19 mouse cellular contexts compared by ENCODE assay signal in the genomic region with DNA sequence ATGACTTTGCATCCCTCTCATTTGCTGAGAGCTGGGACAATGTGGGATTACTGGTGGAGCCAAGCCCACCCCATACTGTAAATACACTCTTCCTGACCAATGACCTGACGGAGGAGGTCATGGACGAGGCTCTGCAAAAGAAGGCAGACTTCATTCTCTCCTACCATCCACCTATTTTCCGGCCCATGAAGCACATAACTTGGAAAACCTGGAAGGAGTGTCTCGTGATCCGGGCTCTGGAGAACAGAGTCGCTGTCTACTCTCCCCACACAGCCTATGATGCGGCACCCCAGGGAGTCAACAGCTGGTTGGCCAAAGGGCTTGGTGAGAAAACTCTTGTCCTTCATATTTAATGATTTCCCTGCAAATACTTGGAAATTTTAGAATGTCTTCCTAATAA.
"Had no signal": no experiment of that assay in that cellular context is flagged by ENCODE, and none has a peak within 500 bp of the region (broad histone marks: within the 10 kb centered on the region; RNA-seq: fewer than 3 reads in every experiment).

No protein-coding gene starts in this region.

- H3K27ac ChIP-seq: hindbrain, postnatal 0 days; layer of hippocampus, adult 2 months; limb, embryonic 10.5 days; limb, embryonic 13.5 days; liver, embryonic 12.5 days; liver, embryonic 15.5 days; lung, embryonic 15.5 days; midbrain, embryonic 12.5 days; midbrain, embryonic 15.5 days; neural tube, embryonic 13.5 days had no signal

- H3K9me3 ChIP-seq: limb, embryonic 10.5 days; limb, embryonic 13.5 days; liver, embryonic 12.5 days; liver, embryonic 15.5 days; lung, embryonic 15.5 days; midbrain, embryonic 12.5 days; midbrain, embryonic 15.5 days; neural tube, embryonic 13.5 days had no signal

- H3K4me3 ChIP-seq: layer of hippocampus, adult 2 months; liver, embryonic 12.5 days; liver, embryonic 15.5 days; lung, embryonic 15.5 days; midbrain, embryonic 12.5 days; midbrain, embryonic 15.5 days; neural tube, embryonic 13.5 days had no signal

- ATAC-seq: hindbrain, postnatal 0 days; inflammation-experienced regulatory T-cells, adult 6 months; intestine, embryonic 16.5 days; liver, embryonic 12.5 days; midbrain, embryonic 15.5 days had no signal

- H3K27me3 ChIP-seq: limb, embryonic 13.5 days; liver, embryonic 12.5 days; liver, embryonic 15.5 days; lung, embryonic 15.5 days; midbrain, embryonic 12.5 days; midbrain, embryonic 15.5 days; neural tube, embryonic 13.5 days had no signal

- H3K4me2 ChIP-seq: lung, embryonic 15.5 days; midbrain, embryonic 15.5 days had no signal

- H3K9ac ChIP-seq: liver, embryonic 12.5 days; liver, embryonic 15.5 days; lung, embryonic 15.5 days; midbrain, embryonic 15.5 days had no signal

- DNase-seq: layer of hippocampus, adult 9-11 months; liver; lung, adult 18-20 months; lung, postnatal 10 days; lung, postnatal 36 days; thymus, adult 18-20 months; thymus, postnatal 36 days had no signal
